Comparison of ENCODE assay signal across 13 mouse cellular contexts in genomic region chr9:31204722-31205121, GRCm38 (mm10). TPM values are rescaled to one million over a fixed set of nuclear protein-coding genes. Genes with fewer than 3 reads are reported as not detected.
DNase-seq lines count a peak whose midpoint lies in the region; ATAC-seq and TF ChIP-seq lines count a peak whose summit lies in the region.
"Had no signal": no experiment of that assay in that cellular context is flagged by ENCODE, and none has a peak within 500 bp of the region (broad histone marks: within the 10 kb centered on the region; RNA-seq: fewer than 3 reads in every experiment).

No protein-coding gene starts in this region.

- no peaks in the 10 kb centered on the region for H3K9me3 ChIP-seq in heart, embryonic 11.5 days (replicated peaks; ENCODE audit: control insufficient read depth, low read length)
- no peaks in the 10 kb centered on the region for H3K9me3 ChIP-seq in heart, embryonic 15.5 days (replicated peaks)
- no peaks in the 10 kb centered on the region for H3K9me3 ChIP-seq in kidney, postnatal 0 days (replicated peaks; ENCODE audit: low read length)

- no peak overlapping the region for H3K4me3 ChIP-seq in heart, embryonic 11.5 days (ENCODE audit: low read depth, low read length)
- no peak overlapping the region for H3K4me3 ChIP-seq in heart, embryonic 15.5 days
- no peak overlapping the region for H3K4me3 ChIP-seq in kidney, postnatal 0 days (replicated peaks; ENCODE audit: low read depth, low read length)
- H3K4me3 ChIP-seq in small intestine, adult 2 months (ENCODE audit: low read depth, low read length) = no peak overlapping the region
- H3K4me3 ChIP-seq: erythroblast, embryonic 14.5 days had no signal

- TF ChIP-seq POLR2A in small intestine, adult 2 months (IDR thresholded peaks at IDR 0.05; ENCODE audit: low read depth, low read length) = no peak

- peaks cover 29% of the 10 kb centered on the region for H3K4me1 ChIP-seq in heart, embryonic 11.5 days (ENCODE audit: control insufficient read depth, insufficient read depth, low read length)
- H3K4me1 ChIP-seq in heart, embryonic 15.5 days (replicated peaks) = peaks cover 48% of the 10 kb centered on the region
- peaks cover 18% of the 10 kb centered on the region for H3K4me1 ChIP-seq in kidney, postnatal 0 days (replicated peaks; ENCODE audit: insufficient read depth, low read length)
- H3K4me1 ChIP-seq in small intestine, adult 2 months (ENCODE audit: control insufficient read depth, insufficient read depth, insufficient read length, low read length) = peaks cover 12% of the 10 kb centered on the region

- no peak overlapping the region for H3K27ac ChIP-seq in heart, embryonic 11.5 days (ENCODE audit: low read depth, low read length)
- H3K27ac ChIP-seq in heart, embryonic 15.5 days = peak overlapping the region; percentile 61; the same call in 1 of the 2 replicates
- H3K27ac ChIP-seq in kidney, postnatal 0 days = no peak overlapping the region
- H3K27ac ChIP-seq in small intestine, adult 2 months (ENCODE audit: insufficient read depth, low read depth, low read length) = peak overlapping the region; percentile 70

- 24% methylated on average over 6 of the region's 6 CpGs for WGBS in heart, embryonic 11.5 days (ENCODE audit: insufficient replicate concordance)
- 19% methylated on average over 6 of the region's 6 CpGs for WGBS in heart, embryonic 15.5 days
- 30% methylated on average over 6 of the region's 6 CpGs for WGBS in kidney, postnatal 0 days
- WGBS in small intestine, adult 2 months = 14% methylated on average over 6 of the region's 6 CpGs

- ATAC-seq in heart, embryonic 11.5 days (replicated peaks; ENCODE audit: insufficient number of reproducible peaks, low FRiP score, low TSS enrichment) = no peak; the same call in 1 of the 2 replicates
- ATAC-seq in heart, embryonic 15.5 days (replicated peaks; ENCODE audit: insufficient number of reproducible peaks, insufficient read depth, low FRiP score, low read depth) = no peak
- no peak for ATAC-seq in kidney, postnatal 0 days (replicated peaks; ENCODE audit: low FRiP score, low read depth)
- ATAC-seq in inflammation-experienced regulatory T-cells, adult 6 months = no peak

- H3K27me3 ChIP-seq in heart, embryonic 11.5 days (ENCODE audit: control insufficient read depth, insufficient read depth, low read length) = no peaks in the 10 kb centered on the region
- no peaks in the 10 kb centered on the region for H3K27me3 ChIP-seq in heart, embryonic 15.5 days
- no peaks in the 10 kb centered on the region for H3K27me3 ChIP-seq in kidney, postnatal 0 days (ENCODE audit: insufficient read depth, low read length)
- no peaks in the 10 kb centered on the region for H3K27me3 ChIP-seq in small intestine, adult 2 months (ENCODE audit: control insufficient read depth, insufficient read depth, low read length)

- peak; percentile 14; the same call in 1 of the 2 replicates for TF ChIP-seq CTCF in kidney, postnatal 0 days (IDR thresholded peaks at IDR 0.05; ENCODE audit: low read depth)
- no peak for TF ChIP-seq CTCF in small intestine, adult 2 months (IDR thresholded peaks at IDR 0.05; ENCODE audit: extremely low read depth, insufficient read length, insufficient replicate concordance, low read depth, low read length)

- H3K9ac ChIP-seq in heart, embryonic 11.5 days (ENCODE audit: low read depth, low read length) = no peak overlapping the region
- no peak overlapping the region for H3K9ac ChIP-seq in heart, embryonic 15.5 days
- no peak overlapping the region for H3K9ac ChIP-seq in kidney, postnatal 0 days (ENCODE audit: low read depth, low read length)
- H3K9ac ChIP-seq: lung, embryonic 14.5 days had no signal

- DNase-seq in heart, adult 18-20 months = peak; percentile 46 to 58
- DNase-seq in kidney, postnatal 0 days (ENCODE audit: low spot score) = no peak
- no peak for DNase-seq in embryo, embryonic 9.5 days (ENCODE audit: extremely low spot score)
- DNase-seq in right cerebral cortex, adult 18-20 months = no peak
- DNase-seq: cerebellum, postnatal 36 days; layer of hippocampus, adult 9-11 months; lung, embryonic 14.5 days; thymus, postnatal 36 days had no signal

- no peaks in the 10 kb centered on the region for H3K36me3 ChIP-seq in heart, embryonic 11.5 days (ENCODE audit: control insufficient read depth, insufficient read depth, low read length)
- H3K36me3 ChIP-seq in heart, embryonic 15.5 days = no peaks in the 10 kb centered on the region
- H3K36me3 ChIP-seq in kidney, postnatal 0 days (ENCODE audit: insufficient read depth, low read length) = no peaks in the 10 kb centered on the region
- H3K36me3 ChIP-seq in small intestine, adult 2 months (ENCODE audit: control insufficient read depth, insufficient read depth, low read length) = no peaks in the 10 kb centered on the region

- no peak overlapping the region; the same call in 1 of the 2 replicates for H3K4me2 ChIP-seq in heart, embryonic 11.5 days
- H3K4me2 ChIP-seq in heart, embryonic 15.5 days = no peak overlapping the region
- no peak overlapping the region for H3K4me2 ChIP-seq in kidney, postnatal 0 days (ENCODE audit: low read length)
- H3K4me2 ChIP-seq: lung, embryonic 14.5 days had no signal

RNA-seq across cellular contexts. Expression of gene Aplp2, which starts 6.9 kb away (rescaled TPM):
- total RNA-seq in heart, adult 18-20 months (2021) = 100 to 1,000 TPM; 318 to 322 TPM
- polyA plus RNA-seq in heart, embryonic 11.5 days (2014; fragmentation: Nextera tagmentation; extraction: Ambion mirVana) = 271 and 345 TPM in 2 replicates
- 327 and 380 TPM in 2 replicates for polyA plus RNA-seq in heart, embryonic 15.5 days (2015; fragmentation: Nextera tagmentation; extraction: Ambion mirVana)
- polyA plus RNA-seq in kidney, postnatal 0 days (2015; fragmentation: Nextera tagmentation; extraction: Ambion mirVana) = 357 and 367 TPM in 2 replicates
- polyA plus RNA-seq in small intestine, adult 2 months (2012; rRNA removed) = 93.8 and 147 TPM in 2 replicates
- polyA plus RNA-seq in inflammation-experienced regulatory T-cells, adult 6 months (2017; shearing (Covaris generic)) = 100 to 1,000 TPM in 1 of 3 experiments, 10 to 100 TPM in 2; 65.4 to 108 (median 70.8) TPM

Comparison
In these comparisons a context has a peak if more than half of its experiments do, and no peak if none do; other contexts are left out.
1. H3K27ac ChIP-seq: peak in heart, embryonic 15.5 days (single experiment) and small intestine, adult 2 months (single experiment); none in heart, embryonic 11.5 days (single experiment) and kidney, postnatal 0 days (single experiment).
2. DNase-seq: peak in heart, adult 18-20 months (2 of 2); none in kidney, postnatal 0 days (single experiment), embryo, embryonic 9.5 days (single experiment) and right cerebral cortex, adult 18-20 months (single experiment).